Mouse (Mus musculus) 416B (cell line): ENCODE measurements around the gene Nrp1.

ENCODE experiments used
- DNase-seq: peaks from one replicate; pipeline ENCODE4 v3.0.0; 2011; ENCODE audit warnings: low read depth

Nrp1 gene

GRCm38 (mm10) chr8:128371026-128371425, 12.6 kb downstream of the Nrp1 start:
- DNase-seq = no peak

DNA sequence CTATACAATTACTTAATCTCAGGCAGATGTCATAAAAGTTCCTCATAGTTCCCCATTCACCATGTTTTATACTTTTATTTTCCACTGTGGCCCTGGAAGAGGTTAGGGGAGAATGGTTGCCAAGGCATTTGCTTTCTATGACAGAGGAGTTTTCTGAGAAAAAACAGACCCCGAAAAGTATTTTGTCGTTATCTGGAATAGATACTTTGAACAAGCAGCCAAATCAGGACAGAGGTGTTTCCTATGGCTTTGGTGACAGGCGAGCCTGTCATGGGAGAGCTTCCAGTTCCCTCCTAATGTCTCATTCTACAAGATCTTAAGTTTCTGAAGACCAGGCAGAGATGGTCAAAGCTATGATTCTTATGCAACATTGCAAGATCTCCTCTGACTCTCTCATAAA, 13.4 kb downstream of the Nrp1 start:
- no peak for DNase-seq

GRCm38 (mm10) chr8:128372724-128373123, 14.3 kb downstream of the Nrp1 start:
- no peak for DNase-seq

- DNase-seq = no peak
These were observed 15.0 kb downstream of the Nrp1 start for GRCm38 (mm10) chr8:128373418-128373817.

GRCm38 (mm10) chr8:128375291-128375690, 16.9 kb downstream of the Nrp1 start:
- DNase-seq = no peak

DNA sequence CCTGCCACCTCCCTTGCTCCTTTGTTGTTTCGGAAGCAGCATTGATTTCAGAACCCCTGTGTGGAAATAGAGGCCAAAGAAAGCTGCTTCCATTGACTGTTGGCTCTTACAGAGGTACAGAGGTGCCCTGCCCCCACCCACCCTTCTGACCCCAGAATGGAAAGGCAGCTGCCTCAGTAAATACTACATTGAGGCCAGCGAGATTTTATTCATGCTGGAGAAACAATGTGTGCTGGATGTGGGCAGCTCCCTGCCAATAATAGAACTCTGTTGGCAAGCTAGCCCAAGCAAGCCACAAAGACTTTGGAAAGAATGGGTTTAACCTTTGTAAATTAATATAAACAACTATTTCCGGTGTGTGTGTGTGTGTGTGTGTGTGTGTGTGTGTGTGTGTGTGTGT, 24.8 kb downstream of the Nrp1 start:
- peak; percentile 21 for DNase-seq

GRCm38 (mm10) chr8:128384366-128384765, 26.0 kb downstream of the Nrp1 start:
- DNase-seq = no peak

GRCm38 (mm10) chr8:128384921-128385332, 26.5 kb downstream of the Nrp1 start:
- no peak for DNase-seq

DNA sequence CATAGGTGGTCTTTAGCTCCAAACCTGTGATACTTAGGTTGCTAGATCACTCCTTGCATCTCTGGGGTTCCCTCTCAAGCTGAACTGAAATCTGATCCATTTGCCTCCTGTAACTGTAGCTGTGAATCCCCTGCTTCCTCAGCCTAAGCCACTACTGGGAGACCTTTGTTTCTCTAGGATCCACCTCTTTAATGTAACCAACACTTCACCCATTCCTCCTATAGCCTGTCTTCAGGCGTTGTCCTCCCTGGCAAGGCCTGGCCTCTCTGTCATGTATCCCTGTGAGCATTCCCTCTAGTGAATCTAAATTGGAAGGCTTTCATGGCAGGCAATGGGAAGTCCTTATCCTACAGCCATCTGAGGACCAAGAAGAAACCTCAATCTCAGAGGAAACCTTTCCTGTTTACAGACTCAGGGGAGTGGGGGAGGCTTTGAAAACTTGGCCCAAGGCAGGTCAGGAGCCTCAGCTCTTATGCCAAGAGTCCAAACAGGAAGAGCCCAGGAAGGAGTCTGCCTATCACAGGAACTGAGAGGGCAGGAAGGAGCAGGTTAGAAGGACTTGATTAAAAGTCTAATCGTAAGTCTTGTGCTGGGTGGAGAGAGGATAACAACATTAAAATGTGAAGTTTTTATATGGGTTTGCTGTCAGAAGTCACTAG, 28.7 kb downstream of the Nrp1 start:
- DNase-seq = peak; percentile 64

- DNase-seq = no peak
These were observed 32.4 kb downstream of the Nrp1 start for GRCm38 (mm10) chr8:128390759-128391158.

DNA sequence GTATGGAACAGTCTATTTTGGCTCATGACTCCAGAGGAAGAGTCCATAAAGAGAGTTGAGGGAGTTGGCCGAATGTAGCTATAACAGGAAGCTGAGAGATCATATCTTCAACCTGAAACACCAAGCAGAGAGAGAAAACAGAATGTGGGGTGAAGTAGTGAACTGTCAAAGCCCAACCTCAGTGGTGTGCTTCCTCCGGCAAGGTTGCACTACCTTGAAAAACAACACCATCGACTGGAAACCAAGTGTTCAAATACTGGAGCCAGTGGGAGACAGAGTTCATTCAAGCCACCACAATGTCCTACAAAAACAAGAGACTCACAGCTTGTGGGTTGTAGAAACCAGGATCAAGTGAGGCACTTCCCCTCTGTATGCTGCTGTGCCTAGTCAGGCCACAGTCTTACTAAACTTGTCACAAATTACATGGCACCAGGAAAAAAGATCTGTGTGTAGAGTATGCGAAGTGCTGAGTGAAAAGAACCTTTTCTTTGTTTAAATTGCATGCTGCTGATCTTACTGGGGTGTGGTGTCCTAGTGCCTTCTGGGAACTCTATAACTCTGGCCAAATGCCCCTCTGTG, 32.9 kb downstream of the Nrp1 start:
- DNase-seq = peak; percentile 71

- no peak for DNase-seq
These were observed 36.3 kb downstream of the Nrp1 start for GRCm38 (mm10) chr8:128394671-128395193.

DNA sequence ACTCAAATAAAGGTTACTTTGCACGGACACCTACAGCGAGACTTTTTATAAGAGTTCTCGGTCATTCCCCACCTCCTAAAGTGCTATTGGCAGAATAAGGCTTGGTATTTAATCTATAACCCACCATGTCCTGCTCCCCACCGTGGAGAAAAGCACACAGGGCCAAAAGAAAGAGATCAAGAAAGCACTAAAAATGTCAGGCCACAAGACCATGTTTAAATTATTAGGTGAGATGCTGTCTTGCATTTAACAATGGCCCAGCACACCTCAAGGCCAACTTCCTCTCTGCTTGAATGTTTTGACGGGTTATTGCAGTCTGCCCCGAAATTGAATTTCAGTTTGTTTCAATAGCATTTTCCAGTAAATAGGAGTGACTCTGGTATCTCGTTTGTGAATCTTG, 38.6 kb downstream of the Nrp1 start:
- DNase-seq = no peak

DNA sequence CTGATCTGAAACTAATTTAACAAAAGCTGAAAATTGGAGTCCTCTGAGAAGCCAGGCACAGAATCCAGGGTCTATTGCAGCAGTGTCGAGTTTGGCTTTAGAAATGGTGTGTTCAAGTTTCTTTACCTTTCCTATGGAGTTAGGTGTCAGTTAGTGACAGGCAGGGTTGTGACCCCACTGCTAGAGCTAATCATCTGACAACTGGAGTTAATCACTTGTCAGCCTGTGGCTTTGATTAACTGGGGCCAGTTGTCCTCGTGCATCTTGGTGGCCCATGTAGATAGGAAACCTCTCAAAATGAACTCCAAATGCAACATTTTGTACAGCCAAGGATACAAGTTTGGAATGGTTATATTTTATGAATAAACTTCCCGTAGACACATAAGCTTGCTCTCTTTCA, 39.0 kb downstream of the Nrp1 start:
- no peak for DNase-seq

GRCm38 (mm10) chr8:128398472-128399091, 40.2 kb downstream of the Nrp1 start:
- DNase-seq = no peak

DNA sequence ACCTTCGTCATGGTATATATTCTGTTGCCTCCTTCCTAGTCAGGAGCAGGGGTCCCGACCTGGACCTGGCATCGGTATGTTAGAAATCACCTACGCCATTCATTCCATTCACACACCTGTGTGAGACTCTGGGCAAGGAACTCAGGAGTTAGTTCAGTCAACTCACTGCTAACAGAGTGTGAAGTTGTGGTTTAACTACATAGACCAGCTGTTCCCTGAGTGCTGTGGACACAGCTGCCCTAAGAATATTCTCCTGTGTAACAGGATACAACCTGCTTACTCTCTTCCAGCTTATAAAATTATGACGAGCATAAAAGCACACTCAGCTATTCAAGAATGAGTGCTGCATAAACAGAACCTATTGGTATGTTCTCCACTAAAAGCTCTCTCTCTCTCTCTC, 41.9 kb downstream of the Nrp1 start:
- no peak for DNase-seq

- DNase-seq = no peak
These were observed 46.5 kb downstream of the Nrp1 start for GRCm38 (mm10) chr8:128404876-128405275.

GRCm38 (mm10) chr8:128413381-128413780, 55.0 kb downstream of the Nrp1 start:
- DNase-seq = no peak

- DNase-seq = no peak
These were observed 57.6 kb downstream of the Nrp1 start for GRCm38 (mm10) chr8:128415730-128416684.

- DNase-seq = no peak
These were observed 58.5 kb downstream of the Nrp1 start for GRCm38 (mm10) chr8:128416896-128417295.

- no peak for DNase-seq
These were observed 59.8 kb downstream of the Nrp1 start for GRCm38 (mm10) chr8:128417956-128418796.
